Mouse (Mus musculus) liver, embryonic 14.5 days (tissue): ENCODE measurements around the gene Gab2. TPM values are rescaled to one million over a fixed set of nuclear protein-coding genes. Genes with fewer than 3 reads are reported as not detected.

Source experiments
- ATAC-seq: fragments of 200-750 bp; cut with Nextera tagmentation; 2 replicates; pipeline ENCODE4 v1.8.0; 2017; ENCODE audit warnings: moderate number of reproducible peaks, mild to moderate bottlenecking, moderate library complexity; ENCODE audit not compliant: insufficient read depth
- DNase-seq, 3 experiments: peaks; one replicate each; pipeline ENCODE4 v3.0.0-alpha.2; 2012 to 2013; ENCODE audit warnings: low read depth in 3 of 3, low spot score in 3 of 3
- H3K27ac ChIP-seq: fragments of 300-500 bp; sonication (generic); 2 replicates; pipeline ENCODE4 v1.5.1; 2014; ENCODE audit warnings: moderate library complexity, mild to moderate bottlenecking, control low read depth, inconsistent platforms
- H3K27me3 ChIP-seq: fragments of 300-500 bp; sonication (generic); 2 replicates; pipeline ENCODE4 v1.6.1; 2014; ENCODE audit warnings: mild to moderate bottlenecking, low read length, moderate library complexity; ENCODE audit not compliant: control insufficient read depth, insufficient read depth
- H3K36me3 ChIP-seq: fragments of 300-500 bp; sonication (generic); replicated peaks from 2 replicates; pipeline ENCODE4 v1.6.1; 2014; ENCODE audit warnings: low read depth; ENCODE audit not compliant: control insufficient read depth, insufficient read depth
- H3K4me1 ChIP-seq, 2 experiments: fragments of 200-500 bp in 1 of 2; fragments of 300-500 bp in 1 of 2; sonication (generic) in 1 of 2; replicated peaks; 2 replicates each; pipeline ENCODE4 v1.6.1; 2012 to 2014; ENCODE audit warnings: antibody characterized with exemption in 1 of 2, inconsistent platforms in 1 of 2, low read length in 1 of 2; ENCODE audit not compliant: control insufficient read depth in 2 of 2, insufficient read depth in 2 of 2
- H3K4me2 ChIP-seq: fragments of 300-500 bp; sonication (generic); 2 replicates; pipeline ENCODE4 v1.6.1; 2014; ENCODE audit warnings: low read depth, mild to moderate bottlenecking, control low read depth, moderate library complexity
- H3K4me3 ChIP-seq, 2 experiments: fragments of 200-500 bp in 1 of 2; fragments of 300-500 bp in 1 of 2; sonication (generic) in 1 of 2; 2 replicates each; pipeline ENCODE4 v1.5.1; 2012 to 2014; ENCODE audit warnings: low read depth in 2 of 2, low read length in 2 of 2, mild to moderate bottlenecking in 2 of 2, control low read depth in 1 of 2, inconsistent platforms in 1 of 2, moderate library complexity in 1 of 2; ENCODE audit not compliant: insufficient read depth in 1 of 2
- H3K9ac ChIP-seq: fragments of 300-500 bp; sonication (generic); replicated peaks from 2 replicates; pipeline ENCODE4 v1.6.1; 2014; ENCODE audit warnings: mild to moderate bottlenecking, control low read depth, moderate library complexity
- H3K9me3 ChIP-seq: fragments of 300-500 bp; sonication (generic); 2 replicates; pipeline ENCODE4 v1.6.1; 2016; ENCODE audit warnings: low read length, mixed read lengths; ENCODE audit not compliant: control insufficient read depth
- CTCF ChIP-seq: IDR thresholded peaks from 2 replicates; pipeline ENCODE4 v1.5.1; 2016; ENCODE audit warnings: antibody characterized with exemption, low read depth, control low read depth
- EP300 ChIP-seq: IDR thresholded peaks from 2 replicates; pipeline ENCODE4 v1.6.1; 2016; ENCODE audit warnings: antibody characterized with exemption, low read depth
- WGBS: fragments of 180-500 bp; shearing (Covaris S2); extraction: QIAGEN DNeasy Blood & Tissue Kit; methylation state at CpG from one replicate; pipeline ENCODE4 v1.1.7; 2014; ENCODE audit not compliant: insufficient replicate concordance; 5-methylcytosine and 5-hydroxymethylcytosine counted together
- polyA plus RNA-seq, 2 experiments: library from polyadenylated mRNA; depleted of rRNA in 1 of 2; stranded (reverse) in 1 of 2; unstranded in 1 of 2; fragments of >200 nt; fragmentation: Nextera tagmentation in 1 of 2; extraction: Ambion mirVana in 1 of 2; gene quantifications; 2 replicates each; pipeline versions ENCODE4 v1.2.1 to v1.2.3; 2012 to 2014

Gab2 gene
- polyA plus RNA-seq, 2 experiments, result 1.9 to 2.4 TPM

GRCm38 (mm10) chr7:97342961-97343360 is 261.6 kb downstream of the Gab2 start:
- Histone ChIP-seq H3K4me1 (peaks cover 7 to 23% of the 10 kb centered on the region in 2 experiments), H3K4me2 (no peak overlapping the region), H3K27ac (no peak overlapping the region), H3K9me3 (no peaks in the 10 kb centered on the region), H3K36me3 (no peaks in the 10 kb centered on the region), H3K9ac (no peak overlapping the region), H3K27me3 (no peaks in the 10 kb centered on the region), H3K4me3 (no peak overlapping the region)
- ATAC-seq (no peak), DNase-seq (no peak)
- TF ChIP-seq CTCF (no peak), EP300 (no peak)
- WGBS, result 49% methylated on average over 2 of the region's 2 CpGs

GRCm38 (mm10) chr7:97344655-97345054 is 263.3 kb downstream of the Gab2 start:
- DNase-seq (no peak), ATAC-seq (no peak)
- no peaks in the 10 kb centered on the region for H3K27me3 ChIP-seq
- H3K36me3 ChIP-seq, result no peaks in the 10 kb centered on the region
- H3K27ac ChIP-seq, result no peak overlapping the region
- no peak overlapping the region for H3K4me3 ChIP-seq
- H3K4me1 ChIP-seq, result peaks cover 7 to 21% of the 10 kb centered on the region in 2 experiments
- WGBS, result 67% methylated on average over 2 of the region's 2 CpGs
- H3K9me3 ChIP-seq, result no peaks in the 10 kb centered on the region
- no peak for TF ChIP-seq EP300
- no peak for TF ChIP-seq CTCF
- no peak overlapping the region for H3K9ac ChIP-seq
- no peak overlapping the region for H3K4me2 ChIP-seq

GRCm38 (mm10) chr7:97345229-97345871 is 264.0 kb downstream of the Gab2 start:
- no peak for ATAC-seq
- H3K4me3 ChIP-seq, result no peak overlapping the region
- H3K36me3 ChIP-seq, result no peaks in the 10 kb centered on the region
- H3K9ac ChIP-seq, result no peak overlapping the region
- no peak for DNase-seq
- TF ChIP-seq CTCF (no peak), EP300 (no peak)
- H3K4me2 ChIP-seq, result no peak overlapping the region
- 57% methylated on average over 10 of the region's 10 CpGs for WGBS
- H3K9me3 ChIP-seq, result no peaks in the 10 kb centered on the region
- H3K27me3 ChIP-seq, result no peaks in the 10 kb centered on the region
- no peak overlapping the region for H3K27ac ChIP-seq
- peaks cover 7 to 21% of the 10 kb centered on the region in 2 experiments for H3K4me1 ChIP-seq

GRCm38 (mm10) chr7:97346111-97346821 is 264.9 kb downstream of the Gab2 start:
- no peaks in the 10 kb centered on the region for H3K27me3 ChIP-seq
- H3K27ac ChIP-seq, result no peak overlapping the region
- H3K9ac ChIP-seq, result no peak overlapping the region
- DNase-seq (no peak), ATAC-seq (peak; percentile 60; the same call in 1 of the 2 replicates)
- no peak overlapping the region for H3K4me3 ChIP-seq
- H3K4me1 ChIP-seq, result peaks cover 7 to 16% of the 10 kb centered on the region in 2 experiments
- 38% methylated on average over 9 of the region's 9 CpGs for WGBS
- no peaks in the 10 kb centered on the region for H3K36me3 ChIP-seq
- no peaks in the 10 kb centered on the region for H3K9me3 ChIP-seq
- H3K4me2 ChIP-seq, result no peak overlapping the region
- TF ChIP-seq EP300, result no peak

GRCm38 (mm10) chr7:97346822-97347166 is 265.4 kb downstream of the Gab2 start:
- Histone ChIP-seq H3K4me3 (no peak overlapping the region), H3K9me3 (no peaks in the 10 kb centered on the region), H3K27me3 (no peaks in the 10 kb centered on the region), H3K4me2 (no peak overlapping the region), H3K9ac (no peak overlapping the region), H3K27ac (no peak overlapping the region), H3K4me1 (peaks cover 4 to 11% of the 10 kb centered on the region in 2 experiments), H3K36me3 (no peaks in the 10 kb centered on the region)
- ATAC-seq, result peak; percentile 81
- DNase-seq, result no peak
- TF ChIP-seq EP300 (peak; percentile 50), CTCF (no peak)
- WGBS, result 21% methylated on average over 3 of the region's 4 CpGs
